Mouse (Mus musculus): ENCODE measurements at regions not wholly inside any gene's neighbourhood (a gene's known extent, or its start where the extent isn't known, plus 50 kb on each side); places are given as distances from the start of the nearest gene placed in this dataset.

DNA sequence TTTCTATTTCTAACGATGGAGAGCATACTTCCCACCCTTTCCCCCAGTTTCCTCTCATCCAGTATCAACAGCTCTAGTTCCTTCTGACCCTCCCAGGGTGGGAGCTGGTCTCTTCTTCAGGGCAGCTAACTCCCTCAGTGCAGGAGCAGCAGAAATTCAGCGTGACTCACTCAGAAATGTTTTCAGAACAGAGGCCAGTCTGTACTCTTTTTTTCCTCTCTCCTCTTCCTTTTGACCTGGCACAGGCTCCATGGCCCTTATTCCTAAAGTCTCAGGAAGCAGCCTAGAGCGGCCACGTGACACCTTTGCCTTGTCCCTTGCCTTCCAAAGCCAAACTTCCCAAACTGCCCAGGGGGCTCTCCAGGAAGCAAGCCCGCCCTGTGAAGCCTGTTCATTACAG lies 55.4 kb downstream of the Pja1 start:
- H3K9me3 ChIP-seq = no peaks in the 10 kb centered on the region
- no peak overlapping the region for H3K4me3 ChIP-seq
- no peak overlapping the region for H3K4me2 ChIP-seq
- no peak for ATAC-seq (ENCODE audit: low FRiP score, low read depth)
- H3K36me3 ChIP-seq = no peaks in the 10 kb centered on the region
- H3K27ac ChIP-seq (replicated peaks) = no peak overlapping the region
- WGBS = 52% methylated on average over 5 of the region's 5 CpGs
- no peaks in the 10 kb centered on the region for H3K4me1 ChIP-seq (replicated peaks)
- H3K9ac ChIP-seq = no peak overlapping the region
- peaks cover 20% of the 10 kb centered on the region; the same call in 1 of the 2 replicates for H3K27me3 ChIP-seq

DNA sequence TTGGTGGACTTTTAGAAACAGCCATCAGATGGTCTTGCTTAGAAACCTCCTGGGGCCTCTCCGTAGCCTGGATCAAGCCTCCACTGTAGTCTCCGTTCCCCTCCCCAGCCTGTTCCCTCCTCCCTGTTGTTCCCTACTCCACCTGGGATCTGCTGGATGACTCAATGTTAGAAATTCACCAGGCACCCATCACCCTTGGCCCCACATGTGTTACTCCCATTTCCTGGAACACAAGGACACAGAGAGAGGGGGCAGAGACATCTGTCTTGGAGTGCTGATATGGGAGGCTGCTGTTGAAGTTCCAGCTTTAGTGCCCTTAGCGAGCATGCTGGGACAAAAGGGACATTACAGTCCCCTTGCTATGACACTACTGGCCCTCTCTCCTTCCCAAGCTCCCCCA lies 60.1 kb downstream of the Pja1 start:
- no peak overlapping the region for H3K4me2 ChIP-seq
- H3K9me3 ChIP-seq = no peaks in the 10 kb centered on the region
- WGBS = 89% methylated on average over 3 of the region's 3 CpGs
- no peak overlapping the region for H3K9ac ChIP-seq
- no peaks in the 10 kb centered on the region for H3K4me1 ChIP-seq (replicated peaks)
- H3K36me3 ChIP-seq = no peaks in the 10 kb centered on the region
- no peak overlapping the region for H3K4me3 ChIP-seq
- no peak overlapping the region for H3K27ac ChIP-seq (replicated peaks)
- 0 out of 2 replicates have a peak, but pooled peaks cover 20% of the 10 kb centered on the region for H3K27me3 ChIP-seq
- ATAC-seq (ENCODE audit: low FRiP score, low read depth) = no peak

GRCm38 (mm10) chrX:99409858-99410257 lies 61.2 kb downstream of the Pja1 start:
- Histone ChIP-seq H3K9ac (no peak overlapping the region), H3K4me2 (no peak overlapping the region), H3K36me3 (no peaks in the 10 kb centered on the region), H3K4me1 (replicated peaks) (no peaks in the 10 kb centered on the region), H3K27me3 (0 out of 2 replicates have a peak, but pooled peaks cover 17% of the 10 kb centered on the region), H3K27ac (replicated peaks) (no peak overlapping the region), H3K9me3 (no peaks in the 10 kb centered on the region), H3K4me3 (no peak overlapping the region)
- ATAC-seq (ENCODE audit: low FRiP score, low read depth) = no peak
- WGBS = 78% methylated on average over 10 of the region's 10 CpGs

- 87% methylated on average over 5 of the region's 5 CpGs for WGBS
- Histone ChIP-seq H3K27ac (replicated peaks) (no peak overlapping the region), H3K4me1 (replicated peaks) (no peaks in the 10 kb centered on the region), H3K9me3 (no peaks in the 10 kb centered on the region), H3K27me3 (0 out of 2 replicates have a peak, but pooled peaks cover 15% of the 10 kb centered on the region), H3K36me3 (no peaks in the 10 kb centered on the region), H3K4me2 (no peak overlapping the region), H3K4me3 (no peak overlapping the region), H3K9ac (no peak overlapping the region)
- ATAC-seq (ENCODE audit: low FRiP score, low read depth) = no peak
Observed at GRCm38 (mm10) chrX:99409331-99409730, 61.7 kb downstream of the Pja1 start.

DNA sequence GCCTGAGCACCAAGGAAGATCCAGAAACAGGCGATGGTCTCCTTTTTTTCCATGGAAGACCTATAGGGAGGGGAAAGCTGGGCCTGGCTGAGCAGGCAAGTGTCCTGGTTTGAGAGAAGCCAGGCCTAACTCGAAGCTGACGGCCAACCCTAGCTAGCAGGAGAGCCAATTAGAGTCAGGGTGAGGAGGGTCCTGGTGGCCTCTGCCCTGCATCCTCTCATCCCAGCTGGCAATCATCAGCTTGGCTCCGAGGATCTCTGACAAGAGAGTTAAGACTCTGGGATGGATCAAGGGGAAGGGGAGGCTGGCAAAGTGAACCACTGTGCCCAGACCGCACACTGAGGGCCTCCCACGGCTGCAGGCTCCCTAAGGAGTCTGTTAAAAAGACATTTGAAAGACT lies 62.3 kb downstream of the Pja1 start:
- WGBS = 63% methylated on average over 6 of the region's 6 CpGs
- no peak overlapping the region for H3K4me2 ChIP-seq
- H3K9me3 ChIP-seq = no peaks in the 10 kb centered on the region
- H3K9ac ChIP-seq = no peak overlapping the region
- no peak overlapping the region for H3K27ac ChIP-seq (replicated peaks)
- no peak overlapping the region for H3K4me3 ChIP-seq
- no peaks in the 10 kb centered on the region for H3K36me3 ChIP-seq
- ATAC-seq (ENCODE audit: low FRiP score, low read depth) = no peak
- 0 out of 2 replicates have a peak, but pooled peaks cover 14% of the 10 kb centered on the region for H3K27me3 ChIP-seq
- no peaks in the 10 kb centered on the region for H3K4me1 ChIP-seq (replicated peaks)

GRCm38 (mm10) chrX:99405843-99406242 lies 65.2 kb downstream of the Pja1 start:
- Histone ChIP-seq H3K4me1 (replicated peaks) (no peaks in the 10 kb centered on the region), H3K9ac (no peak overlapping the region), H3K9me3 (no peaks in the 10 kb centered on the region), H3K4me3 (no peak overlapping the region), H3K27me3 (peaks cover 11% of the 10 kb centered on the region; the same call in 1 of the 2 replicates), H3K4me2 (no peak overlapping the region), H3K27ac (replicated peaks) (no peak overlapping the region), H3K36me3 (no peaks in the 10 kb centered on the region)
- WGBS = 67% methylated on average over 8 of the region's 8 CpGs
- ATAC-seq (ENCODE audit: low FRiP score, low read depth) = no peak

DNA sequence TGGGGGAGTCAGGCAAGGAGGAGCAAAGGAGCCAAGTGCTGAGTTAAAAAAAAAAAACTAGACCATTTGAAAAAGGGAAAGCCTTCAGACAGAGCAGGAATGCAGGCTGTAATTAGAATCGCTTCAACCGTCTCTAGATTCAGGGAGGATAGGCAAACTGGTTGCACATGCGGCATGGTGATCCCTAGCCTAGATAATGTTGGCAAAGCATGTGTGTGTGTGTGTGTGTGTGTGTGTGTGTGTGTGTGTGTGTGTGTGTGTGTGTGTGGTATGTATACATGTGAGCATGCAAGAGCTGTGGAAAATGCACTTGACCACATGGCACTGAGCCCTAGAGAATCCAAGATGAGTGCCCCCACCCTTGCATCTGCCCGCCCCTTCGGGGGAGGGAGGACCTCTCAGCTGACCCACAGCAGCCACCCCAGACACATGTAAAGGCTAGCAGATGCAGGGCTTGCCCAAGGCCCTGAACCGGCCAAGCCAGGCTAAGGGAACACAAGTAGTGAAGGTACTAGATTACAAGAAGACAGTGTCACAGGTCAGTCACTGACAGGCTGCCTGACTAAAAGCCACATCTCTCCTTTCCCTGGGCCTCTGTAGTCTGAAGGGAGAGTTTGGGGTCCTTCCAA lies 67.4 kb downstream of the Pja1 start:
- no peaks in the 10 kb centered on the region for H3K9me3 ChIP-seq
- no peak overlapping the region for H3K9ac ChIP-seq
- no peaks in the 10 kb centered on the region for H3K36me3 ChIP-seq
- H3K4me2 ChIP-seq = no peak overlapping the region
- ATAC-seq (ENCODE audit: low FRiP score, low read depth) = 0 out of 2 replicates have a peak, but pooled peaks have one; percentile 6
- no peaks in the 10 kb centered on the region for H3K4me1 ChIP-seq (replicated peaks)
- H3K27ac ChIP-seq (replicated peaks) = no peak overlapping the region
- H3K4me3 ChIP-seq = no peak overlapping the region
- 76% methylated on average over 6 of the region's 6 CpGs for WGBS
- peaks cover 11% of the 10 kb centered on the region for H3K27me3 ChIP-seq

DNA sequence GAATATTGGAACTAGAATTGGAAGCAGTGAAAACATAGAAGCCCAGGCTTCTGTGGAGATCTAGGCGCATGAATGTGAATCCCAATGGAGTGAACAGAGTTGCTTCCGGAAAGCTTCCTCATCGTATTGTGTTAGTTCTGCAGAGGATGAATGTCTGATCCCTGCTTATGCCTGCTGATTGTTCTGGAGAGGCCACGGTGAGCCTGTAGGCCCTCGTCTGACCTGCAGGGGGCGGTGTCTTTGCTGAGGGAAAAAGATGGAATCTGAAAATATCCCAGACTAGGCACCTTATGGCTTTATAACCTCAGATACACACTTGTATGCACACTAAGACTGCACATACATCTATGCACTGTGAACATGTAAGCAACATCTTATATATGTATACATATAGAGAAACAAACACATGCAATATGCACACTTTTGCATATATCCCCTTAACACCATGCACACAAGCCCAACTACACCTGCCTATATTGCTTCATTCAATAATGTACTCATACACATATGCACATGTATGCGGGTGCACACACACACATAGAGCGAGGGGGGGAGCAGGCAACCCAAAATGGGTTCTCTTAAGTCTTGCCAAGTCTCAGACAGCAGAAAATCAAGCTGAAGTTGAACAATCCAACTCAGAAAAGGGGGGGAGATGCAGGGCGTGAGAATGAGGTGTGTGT lies 68.1 kb downstream of the Pja1 start:
- Histone ChIP-seq H3K4me2 (no peak overlapping the region), H3K27me3 (peaks cover 11% of the 10 kb centered on the region), H3K4me1 (replicated peaks) (no peaks in the 10 kb centered on the region), H3K27ac (replicated peaks) (no peak overlapping the region), H3K9me3 (no peaks in the 10 kb centered on the region), H3K4me3 (no peak overlapping the region), H3K36me3 (no peaks in the 10 kb centered on the region), H3K9ac (no peak overlapping the region)
- ATAC-seq (ENCODE audit: low FRiP score, low read depth) = no peak
- 44% methylated on average over 9 of the region's 9 CpGs for WGBS

GRCm38 (mm10) chrX:99397344-99397743 lies 73.7 kb downstream of the Pja1 start:
- Histone ChIP-seq H3K36me3 (no peaks in the 10 kb centered on the region), H3K9me3 (no peaks in the 10 kb centered on the region), H3K27ac (replicated peaks) (no peak overlapping the region), H3K4me3 (no peak overlapping the region), H3K4me2 (no peak overlapping the region), H3K9ac (no peak overlapping the region), H3K27me3 (peaks cover 9% of the 10 kb centered on the region), H3K4me1 (replicated peaks) (no peaks in the 10 kb centered on the region)
- ATAC-seq (ENCODE audit: low FRiP score, low read depth) = no peak
- 46% methylated on average over 8 of the region's 8 CpGs for WGBS

DNA sequence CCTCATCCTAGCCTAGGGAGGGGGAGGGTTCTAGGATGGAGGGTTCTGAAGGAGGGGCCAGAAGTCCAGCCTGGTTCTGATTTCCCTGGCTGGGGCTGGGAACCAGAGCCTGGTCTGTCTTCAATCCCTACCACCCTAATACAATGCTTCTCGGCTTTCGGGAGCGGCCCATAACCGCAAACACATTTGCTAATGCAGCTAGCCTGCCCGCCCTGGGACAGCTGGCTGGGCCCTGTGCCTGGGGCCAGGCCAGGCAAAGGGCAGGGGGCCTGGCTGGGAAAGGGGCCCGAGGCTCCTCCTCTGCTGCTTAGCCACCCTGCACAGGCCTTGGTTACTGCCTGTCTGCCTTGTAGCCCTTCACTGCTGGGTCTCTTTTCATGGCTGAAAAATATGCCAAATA lies 74.9 kb downstream of the Pja1 start:
- no peak overlapping the region for H3K4me3 ChIP-seq
- no peaks in the 10 kb centered on the region for H3K9me3 ChIP-seq
- H3K4me1 ChIP-seq (replicated peaks) = no peaks in the 10 kb centered on the region
- peaks cover 13% of the 10 kb centered on the region for H3K27me3 ChIP-seq
- H3K36me3 ChIP-seq = no peaks in the 10 kb centered on the region
- no peak overlapping the region for H3K27ac ChIP-seq (replicated peaks)
- H3K9ac ChIP-seq = no peak overlapping the region
- 73% methylated on average over 6 of the region's 6 CpGs for WGBS
- no peak for ATAC-seq (ENCODE audit: low FRiP score, low read depth)
- no peak overlapping the region for H3K4me2 ChIP-seq

DNA sequence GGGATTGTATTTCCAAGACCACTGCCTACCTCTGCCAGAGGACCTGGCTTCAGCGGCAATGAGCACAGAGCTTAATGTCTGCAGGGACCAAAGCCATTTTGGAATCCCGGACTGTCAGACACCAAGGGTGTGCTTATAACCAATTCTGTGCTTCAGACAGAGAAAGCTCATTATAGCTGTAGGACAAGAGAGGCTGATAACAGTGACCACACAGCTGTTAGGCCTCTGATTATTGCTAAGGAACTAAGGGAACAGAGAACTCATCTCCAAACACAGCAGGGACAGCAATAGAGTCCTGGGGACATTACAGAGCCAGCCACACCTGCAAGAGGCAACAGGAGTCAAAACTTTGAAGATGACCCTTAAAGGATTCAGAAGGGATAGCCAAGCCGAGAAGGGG lies 76.0 kb downstream of the Pja1 start:
- Histone ChIP-seq H3K4me1 (replicated peaks) (no peaks in the 10 kb centered on the region), H3K27me3 (peaks cover 17% of the 10 kb centered on the region), H3K4me3 (no peak overlapping the region), H3K9ac (no peak overlapping the region), H3K36me3 (no peaks in the 10 kb centered on the region), H3K9me3 (no peaks in the 10 kb centered on the region), H3K4me2 (no peak overlapping the region), H3K27ac (replicated peaks) (no peak overlapping the region)
- WGBS = 89% methylated on average over 3 of the region's 3 CpGs
- ATAC-seq (ENCODE audit: low FRiP score, low read depth) = no peak

DNA sequence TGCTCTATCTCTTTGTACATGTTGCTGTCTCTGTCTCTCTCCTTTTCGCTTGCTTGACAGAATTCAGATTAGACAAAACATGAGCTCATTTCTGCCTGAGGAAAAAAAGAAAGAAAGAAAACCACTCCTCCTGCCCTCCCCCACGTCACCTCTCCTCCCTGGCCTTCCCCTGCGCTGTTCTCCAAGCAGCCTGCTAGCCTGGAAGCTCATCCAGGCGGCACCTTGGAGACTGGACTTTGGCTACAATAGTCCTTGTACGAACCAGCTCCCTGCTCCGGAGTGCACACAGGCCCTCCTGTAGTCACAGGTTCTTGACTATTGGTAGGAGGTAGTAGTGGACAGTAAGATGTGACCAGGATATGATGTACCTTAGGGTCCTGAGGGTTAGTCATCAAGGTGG lies 79.4 kb downstream of the Pja1 start:
- Histone ChIP-seq H3K9ac (no peak overlapping the region), H3K4me3 (no peak overlapping the region), H3K9me3 (no peaks in the 10 kb centered on the region), H3K27me3 (peaks cover 14% of the 10 kb centered on the region), H3K27ac (replicated peaks) (no peak overlapping the region), H3K36me3 (no peaks in the 10 kb centered on the region), H3K4me1 (replicated peaks) (no peaks in the 10 kb centered on the region), H3K4me2 (no peak overlapping the region)
- WGBS = 70% methylated on average over 6 of the region's 6 CpGs
- no peak for ATAC-seq (ENCODE audit: low FRiP score, low read depth)

- WGBS = 59% methylated on average over 2 of the region's 2 CpGs
- peaks cover 15% of the 10 kb centered on the region for H3K27me3 ChIP-seq
- no peak overlapping the region for H3K4me3 ChIP-seq
Observed at GRCm38 (mm10) chrX:99390462-99390838, 80.6 kb downstream of the Pja1 start.

More at GRCm38 (mm10) chrX:99390462-99390838, 80.6 kb downstream of the Pja1 start:
- H3K36me3 ChIP-seq = no peaks in the 10 kb centered on the region
- no peak for ATAC-seq (ENCODE audit: low FRiP score, low read depth)
- H3K27ac ChIP-seq (replicated peaks) = no peak overlapping the region
- no peak overlapping the region for H3K9ac ChIP-seq
- H3K4me1 ChIP-seq (replicated peaks) = no peaks in the 10 kb centered on the region
- no peaks in the 10 kb centered on the region for H3K9me3 ChIP-seq
- H3K4me2 ChIP-seq = no peak overlapping the region

All from hindbrain, embryonic 15.5 days (tissue).